Mouse (Mus musculus) stomach, embryonic 14.5 days (tissue): ENCODE data around the gene Mthfd2l. TPM values are rescaled to one million over a fixed set of nuclear protein-coding genes. Genes with fewer than 3 reads are reported as not detected.

Experiments used
- ATAC-seq: fragments of 200-750 bp; cut with Nextera tagmentation; 2 replicates; pipeline ENCODE4 v1.8.0; 2017; ENCODE audit warnings: low read depth, moderate TSS enrichment; ENCODE audit not compliant: insufficient number of reproducible peaks, insufficient read depth, low FRiP score
- H3K27ac ChIP-seq: fragments of 300-500 bp; sonication (generic); 2 replicates; pipeline ENCODE4 v1.5.1; 2014; ENCODE audit warnings: mild to moderate bottlenecking, low read length, moderate library complexity, mixed read lengths
- H3K27me3 ChIP-seq: fragments of 300-500 bp; sonication (generic); 2 replicates; pipeline ENCODE4 v1.6.1; 2014; ENCODE audit warnings: low read length, control low read depth, mixed read lengths; ENCODE audit not compliant: control insufficient read depth, insufficient read depth
- H3K36me3 ChIP-seq: fragments of 300-500 bp; sonication (generic); 2 replicates; pipeline ENCODE4 v1.6.1; 2014; ENCODE audit warnings: mild to moderate bottlenecking, control low read depth, low read length, moderate library complexity, mixed read lengths; ENCODE audit not compliant: control insufficient read depth, insufficient read depth
- H3K4me1 ChIP-seq: fragments of 300-500 bp; sonication (generic); 2 replicates; pipeline ENCODE4 v1.6.1; 2014; ENCODE audit warnings: low read length, control low read depth, mixed read lengths; ENCODE audit not compliant: control insufficient read depth, insufficient read depth
- H3K4me2 ChIP-seq: fragments of 300-500 bp; sonication (generic); replicated peaks from 2 replicates; pipeline ENCODE4 v1.6.1; 2014; ENCODE audit warnings: low read depth, low read length, control low read depth
- H3K4me3 ChIP-seq: fragments of 300-500 bp; sonication (generic); 2 replicates; pipeline ENCODE4 v1.5.1; 2014; ENCODE audit warnings: low read depth, low read length, control low read depth
- H3K9ac ChIP-seq: fragments of 300-500 bp; sonication (generic); replicated peaks from 2 replicates; pipeline ENCODE4 v1.6.1; 2014; ENCODE audit warnings: low read depth, mild to moderate bottlenecking, control low read depth, low read length, moderate library complexity, mixed read lengths
- H3K9me3 ChIP-seq: fragments of 300-500 bp; sonication (generic); 2 replicates; pipeline ENCODE4 v1.6.1; 2016; ENCODE audit warnings: low read depth, low read length, control low read depth; ENCODE audit not compliant: control insufficient read depth
- WGBS: fragments of 180-500 bp; shearing (Covaris S2); extraction: QIAGEN DNeasy Blood & Tissue Kit; methylation state at CpG from one replicate; pipeline ENCODE4 v1.1.7; 2014; 5-methylcytosine and 5-hydroxymethylcytosine counted together
- polyA plus RNA-seq: library from polyadenylated mRNA; unstranded; fragments of >200 nt; fragmentation: Nextera tagmentation; extraction: Ambion mirVana; gene quantifications from 2 replicates; pipeline ENCODE4 v1.2.1, GENCODE M21; 2014

Gene Mthfd2l
- polyA plus RNA-seq, 1 experiment from 2014 or later: 58.9 TPM

DNA sequence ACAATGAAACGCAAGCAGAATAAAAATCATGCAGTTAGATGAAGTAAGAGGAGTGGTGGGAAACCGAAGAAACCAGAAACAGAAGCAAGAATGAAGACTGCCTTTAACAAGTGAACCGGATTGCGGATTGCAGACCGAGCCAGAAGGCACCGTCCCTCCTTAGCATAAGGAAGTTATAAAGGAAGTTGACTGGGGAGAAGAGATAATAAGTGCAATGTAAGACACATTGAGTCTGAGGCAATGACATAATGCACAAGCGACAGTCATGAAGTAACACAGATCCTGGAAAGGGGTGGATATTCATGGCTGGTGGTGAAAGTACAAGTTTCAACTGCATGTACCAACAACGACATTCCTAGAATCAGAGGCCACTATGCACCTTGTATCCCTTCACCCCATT, 92.2 kb downstream of the Mthfd2l start:
- Histone ChIP-seq H3K36me3 (no peaks in the 10 kb centered on the region), H3K27ac (no peak overlapping the region), H3K4me3 (no peak overlapping the region), H3K27me3 (no peaks in the 10 kb centered on the region), H3K9me3 (no peaks in the 10 kb centered on the region), H3K4me2 (no peak overlapping the region), H3K4me1 (no peaks in the 10 kb centered on the region), H3K9ac (no peak overlapping the region)
- WGBS: 91% methylated on average over 8 of the region's 8 CpGs
- no peak for ATAC-seq

DNA sequence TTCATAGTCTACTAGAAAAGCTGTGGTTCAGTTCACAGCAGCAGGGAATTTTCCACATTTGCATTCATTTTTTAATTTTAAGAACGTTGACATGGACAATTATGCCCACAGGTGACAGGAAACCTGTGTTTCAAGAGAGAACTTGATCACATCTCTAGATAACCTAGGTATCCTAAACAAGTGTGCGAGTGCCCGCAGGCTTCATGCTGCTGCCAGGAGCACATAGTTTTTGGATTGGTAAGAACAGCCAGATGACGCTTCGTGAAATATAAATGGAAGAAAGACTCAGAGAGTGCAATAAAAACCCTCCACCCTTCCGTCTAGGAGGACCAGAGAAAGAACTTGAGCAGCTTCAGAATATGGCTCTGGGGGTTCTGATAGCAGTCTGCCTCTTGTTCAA, 96.2 kb downstream of the Mthfd2l start, which contains the start of gene Epgn:
Gene Epgn, plus strand, starts transcription at position 301 of the 400 bp plus-strand sequence.
- no peaks in the 10 kb centered on the region for H3K27me3 ChIP-seq
- no peaks in the 10 kb centered on the region for H3K36me3 ChIP-seq
- H3K9me3 ChIP-seq: no peaks in the 10 kb centered on the region
- ATAC-seq: no peak
- no peak within 1 kb of the TSS for H3K27ac ChIP-seq
- H3K4me3 ChIP-seq: no peak within 1 kb of the TSS
- 81% methylated on average over 6 of the region's 6 CpGs for WGBS
- H3K4me2 ChIP-seq: no peak within 1 kb of the TSS
- H3K9ac ChIP-seq: no peak within 1 kb of the TSS
- H3K4me1 ChIP-seq: no peaks in the 10 kb centered on the region

DNA sequence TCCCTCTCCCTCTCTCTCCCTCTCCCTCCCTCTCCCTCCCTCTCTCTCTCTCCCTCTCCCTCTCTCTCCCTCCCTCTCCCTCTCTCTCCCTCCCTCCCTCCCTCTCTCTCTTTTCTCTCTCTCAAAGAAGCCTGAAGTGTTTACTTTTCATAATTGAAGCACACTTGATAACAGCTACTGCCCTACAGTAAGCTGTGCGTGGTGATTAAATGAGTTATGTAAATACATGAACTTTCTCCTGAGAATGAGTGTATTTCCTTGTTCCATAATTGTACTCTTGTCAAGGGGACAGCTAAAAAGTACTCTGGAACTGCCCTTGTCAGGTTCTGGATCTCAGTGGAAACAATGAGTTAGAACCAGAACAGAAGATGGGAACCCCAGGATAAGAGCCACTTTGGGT, 96.9 kb downstream of the Mthfd2l start:
- Histone ChIP-seq H3K36me3 (no peaks in the 10 kb centered on the region), H3K4me3 (no peak overlapping the region), H3K27ac (no peak overlapping the region), H3K27me3 (no peaks in the 10 kb centered on the region), H3K9ac (no peak overlapping the region), H3K9me3 (no peaks in the 10 kb centered on the region), H3K4me2 (no peak overlapping the region), H3K4me1 (no peaks in the 10 kb centered on the region)
- no peak for ATAC-seq
- 21% methylated on average over 1 of the region's 1 CpGs for WGBS

DNA sequence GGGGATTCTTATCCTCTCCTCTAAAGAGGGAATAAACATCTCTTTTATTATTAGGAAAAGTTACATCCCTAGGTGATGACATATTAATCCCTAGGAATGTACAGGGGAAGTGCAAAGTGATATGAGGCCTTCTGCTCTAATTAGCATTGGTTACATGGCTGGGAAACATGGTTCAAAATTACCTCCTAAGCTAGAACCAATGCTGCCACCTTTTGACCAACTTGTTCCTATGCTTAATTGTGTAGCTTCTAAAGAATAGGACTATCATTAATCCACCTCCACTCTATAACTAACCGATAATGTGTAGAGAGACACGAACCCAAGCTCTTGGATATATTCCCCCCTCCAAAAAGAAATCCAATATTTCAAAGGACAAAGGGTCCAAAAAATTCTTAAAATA, 99.7 kb downstream of the Mthfd2l start:
- Histone ChIP-seq H3K27ac (no peak overlapping the region), H3K9me3 (no peaks in the 10 kb centered on the region), H3K27me3 (no peaks in the 10 kb centered on the region), H3K4me1 (no peaks in the 10 kb centered on the region), H3K4me2 (no peak overlapping the region), H3K9ac (no peak overlapping the region), H3K36me3 (no peaks in the 10 kb centered on the region), H3K4me3 (no peak overlapping the region)
- WGBS: 85% methylated on average over 2 of the region's 2 CpGs
- ATAC-seq: no peak

- Histone ChIP-seq H3K36me3 (no peaks in the 10 kb centered on the region), H3K4me2 (no peak overlapping the region), H3K4me1 (no peaks in the 10 kb centered on the region), H3K9me3 (no peaks in the 10 kb centered on the region), H3K4me3 (no peak overlapping the region), H3K27me3 (no peaks in the 10 kb centered on the region), H3K27ac (no peak overlapping the region), H3K9ac (no peak overlapping the region)
- no peak for ATAC-seq
- 80% methylated on average over 2 of the region's 2 CpGs for WGBS
These were observed 104.4 kb downstream of the Mthfd2l start for GRCm38 (mm10) chr5:91035341-91035740.

DNA sequence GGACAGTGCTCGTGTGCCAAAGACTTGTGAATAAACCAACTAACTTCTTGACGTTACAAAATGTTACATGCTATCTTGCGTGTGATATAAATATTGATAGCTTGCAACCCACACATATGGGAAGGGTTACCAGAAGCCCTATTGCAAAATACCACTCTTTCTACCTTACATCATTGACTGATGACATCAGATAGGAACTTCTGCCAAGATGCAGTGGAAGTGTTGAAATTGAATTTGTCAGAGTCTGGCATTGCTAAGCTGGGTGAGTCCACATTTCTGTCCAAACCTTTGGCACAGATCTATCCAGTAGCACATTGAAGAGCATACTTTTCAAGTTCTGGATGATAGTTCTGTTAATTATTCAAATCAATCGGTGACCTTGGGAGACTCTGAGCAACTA, 105.7 kb downstream of the Mthfd2l start:
- 84% methylated on average over 4 of the region's 4 CpGs for WGBS
- no peak overlapping the region for H3K27ac ChIP-seq
- no peaks in the 10 kb centered on the region for H3K36me3 ChIP-seq
- ATAC-seq: no peak
- H3K27me3 ChIP-seq: no peaks in the 10 kb centered on the region
- H3K9ac ChIP-seq: no peak overlapping the region
- no peaks in the 10 kb centered on the region for H3K9me3 ChIP-seq
- H3K4me3 ChIP-seq: no peak overlapping the region
- H3K4me2 ChIP-seq: no peak overlapping the region
- H3K4me1 ChIP-seq: no peaks in the 10 kb centered on the region

- WGBS: 75% methylated on average over 2 of the region's 2 CpGs
- Histone ChIP-seq H3K4me1 (no peaks in the 10 kb centered on the region), H3K9ac (no peak overlapping the region), H3K9me3 (no peaks in the 10 kb centered on the region), H3K27ac (no peak overlapping the region), H3K27me3 (no peaks in the 10 kb centered on the region), H3K36me3 (no peaks in the 10 kb centered on the region), H3K4me2 (no peak overlapping the region), H3K4me3 (no peak overlapping the region)
- ATAC-seq: no peak
These were observed 106.8 kb downstream of the Mthfd2l start for GRCm38 (mm10) chr5:91037756-91038155.

DNA sequence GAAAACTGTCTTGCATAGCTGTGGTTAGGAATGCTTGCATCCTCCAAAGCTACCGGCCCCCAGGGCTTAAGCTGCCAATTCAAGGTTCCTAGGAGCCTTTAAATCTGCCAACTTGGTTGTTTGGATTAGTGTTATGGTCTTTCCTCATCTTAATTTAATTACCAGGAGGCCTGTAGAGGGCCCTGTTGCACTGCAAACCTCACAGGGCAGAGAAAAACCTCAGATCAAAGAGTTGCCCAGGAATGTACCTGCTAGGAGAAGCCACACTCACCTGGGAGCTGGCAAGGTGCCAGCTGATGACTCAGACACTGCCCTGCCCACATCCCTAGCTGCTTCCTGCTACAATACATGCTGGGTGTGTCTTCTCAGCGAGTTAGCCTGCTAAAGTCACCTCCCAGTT, 107.6 kb downstream of the Mthfd2l start:
- H3K4me1 ChIP-seq: no peaks in the 10 kb centered on the region
- H3K4me2 ChIP-seq: no peak overlapping the region
- no peaks in the 10 kb centered on the region for H3K27me3 ChIP-seq
- H3K4me3 ChIP-seq: no peak overlapping the region
- H3K36me3 ChIP-seq: no peaks in the 10 kb centered on the region
- H3K27ac ChIP-seq: no peak overlapping the region
- H3K9me3 ChIP-seq: no peaks in the 10 kb centered on the region
- WGBS: 11% methylated on average over 2 of the region's 2 CpGs
- H3K9ac ChIP-seq: no peak overlapping the region
- ATAC-seq: peak; percentile 93

- Histone ChIP-seq H3K4me3 (no peak overlapping the region), H3K27me3 (no peaks in the 10 kb centered on the region), H3K4me1 (no peaks in the 10 kb centered on the region), H3K9ac (no peak overlapping the region), H3K4me2 (no peak overlapping the region), H3K9me3 (no peaks in the 10 kb centered on the region), H3K27ac (no peak overlapping the region), H3K36me3 (no peaks in the 10 kb centered on the region)
- ATAC-seq: peak; percentile 33
- 69% methylated on average over 2 of the region's 2 CpGs for WGBS
These were observed 108.0 kb downstream of the Mthfd2l start for GRCm38 (mm10) chr5:91038963-91039362.
